Mouse (Mus musculus) megakaryocyte, embryonic 14.5 days (primary cell): ENCODE measurements around the gene Dgke. TPM values are rescaled to one million over a fixed set of nuclear protein-coding genes. Genes with fewer than 3 reads are reported as not detected.
"Not testable (repeated sequence)": the region's sequence is repeated elsewhere in the genome, so short reads cannot be mapped to it uniquely, and the experiment has no call there.

ENCODE experiments used
- H3K27me3 ChIP-seq: replicated peaks from 2 replicates; pipeline ENCODE3; 2012; ENCODE audit warnings: inconsistent platforms
- H3K36me3 ChIP-seq: replicated peaks from 2 replicates; pipeline ENCODE3; 2012; ENCODE audit warnings: low read length, inconsistent platforms, mixed read lengths
- H3K4me1 ChIP-seq: 2 replicates; pipeline ENCODE4 v1.6.1; 2012; ENCODE audit warnings: inconsistent platforms
- H3K4me3 ChIP-seq: replicated peaks from 2 replicates; pipeline ENCODE3; 2012; ENCODE audit warnings: moderate library complexity, mild to moderate bottlenecking, inconsistent platforms
- H3K9me3 ChIP-seq: 2 replicates; pipeline ENCODE4 v1.6.1; 2012; ENCODE audit warnings: inconsistent platforms
- FLI1 ChIP-seq: IDR thresholded peaks from 2 replicates; pipeline ENCODE4 v1.6.1; 2012; ENCODE audit warnings: low read length, inconsistent platforms, mixed read lengths
- GATA1 ChIP-seq: IDR thresholded peaks from 3 replicates; pipeline ENCODE4 v1.6.1; 2012; ENCODE audit warnings: mixed read lengths, low read length, inconsistent platforms, borderline replicate concordance
- polyA plus RNA-seq: library from polyadenylated mRNA; stranded (reverse); fragments of >175 nt; gene quantifications from 2 replicates; pipeline ENCODE4 v1.2.3, GENCODE M21; 2012; ENCODE audit warnings: low replicate concordance; ENCODE audit not compliant: insufficient read depth

Dgke gene
- polyA plus RNA-seq, 1 experiment, result 0.70 TPM

DNA sequence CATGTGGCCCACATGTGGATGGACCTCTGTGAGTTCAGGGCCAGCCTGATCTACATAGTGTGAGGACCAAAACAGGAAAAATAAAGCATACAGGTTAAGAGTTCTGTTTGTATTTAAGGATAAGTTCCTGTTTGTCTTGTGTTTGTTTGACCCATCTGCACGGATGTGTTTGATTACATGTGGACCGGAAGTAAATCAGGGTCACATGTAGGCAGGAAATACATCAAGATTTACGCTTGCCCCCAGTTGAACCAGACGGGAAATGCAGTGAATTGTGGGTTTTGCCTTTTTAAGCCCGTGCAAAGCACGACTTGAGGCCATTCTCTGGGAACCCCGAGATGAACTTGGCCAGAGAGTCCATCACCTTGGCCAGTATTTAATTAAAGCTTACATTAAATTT, 5.3 kb downstream of the Dgke start:
- Histone ChIP-seq H3K27me3 (peaks cover 6% of the 10 kb centered on the region), H3K4me1 (peaks cover 26% of the 10 kb centered on the region), H3K9me3 (0 out of 2 replicates have a peak, but pooled peaks cover 4% of the 10 kb centered on the region), H3K36me3 (peaks cover 10% of the 10 kb centered on the region), H3K4me3 (no peak overlapping the region)
- TF ChIP-seq FLI1 (no peak), GATA1 (no peak)

DNA sequence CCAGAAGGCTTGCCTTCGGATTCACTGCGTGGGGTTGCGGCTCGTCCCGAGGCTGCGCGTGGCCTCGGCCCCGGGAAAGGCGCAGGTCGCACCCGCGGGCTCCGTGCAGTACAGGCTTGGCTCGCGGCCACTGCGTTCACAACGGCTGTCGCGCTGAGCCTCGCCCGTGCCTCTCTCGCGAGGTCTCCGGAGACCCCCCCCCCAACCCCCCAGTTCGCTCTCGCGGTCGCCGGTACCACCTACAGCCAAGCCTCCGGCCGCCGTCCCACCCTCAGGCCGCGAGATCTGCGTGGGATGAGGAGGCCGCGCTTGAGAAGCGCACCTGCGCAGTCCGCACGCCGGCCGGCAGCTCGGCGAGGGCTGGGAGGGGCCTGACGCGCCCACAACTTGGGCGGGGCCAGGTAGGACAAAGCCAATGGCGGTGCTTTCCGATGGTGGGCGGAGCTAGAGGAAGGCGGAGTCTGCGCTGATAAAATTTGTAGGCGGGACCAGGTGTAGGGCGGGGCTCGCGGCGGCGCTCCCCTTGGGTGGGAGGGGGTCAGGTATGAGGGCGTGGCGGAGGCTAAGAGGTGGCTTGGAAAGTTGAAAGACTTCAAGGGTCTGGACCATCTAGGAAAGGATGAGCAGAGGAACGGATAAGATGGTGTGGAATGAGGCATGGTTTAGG, 6.1 kb downstream of the Dgke start:
- Histone ChIP-seq H3K4me1 (peaks cover 26% of the 10 kb centered on the region), H3K4me3 (peak overlapping the region; percentile 96), H3K27me3 (peaks cover 3% of the 10 kb centered on the region), H3K36me3 (peaks cover 16% of the 10 kb centered on the region), H3K9me3 (0 out of 2 replicates have a peak, but pooled peaks cover 4% of the 10 kb centered on the region)
- TF ChIP-seq FLI1, result no peak
- TF ChIP-seq GATA1, result no peak

DNA sequence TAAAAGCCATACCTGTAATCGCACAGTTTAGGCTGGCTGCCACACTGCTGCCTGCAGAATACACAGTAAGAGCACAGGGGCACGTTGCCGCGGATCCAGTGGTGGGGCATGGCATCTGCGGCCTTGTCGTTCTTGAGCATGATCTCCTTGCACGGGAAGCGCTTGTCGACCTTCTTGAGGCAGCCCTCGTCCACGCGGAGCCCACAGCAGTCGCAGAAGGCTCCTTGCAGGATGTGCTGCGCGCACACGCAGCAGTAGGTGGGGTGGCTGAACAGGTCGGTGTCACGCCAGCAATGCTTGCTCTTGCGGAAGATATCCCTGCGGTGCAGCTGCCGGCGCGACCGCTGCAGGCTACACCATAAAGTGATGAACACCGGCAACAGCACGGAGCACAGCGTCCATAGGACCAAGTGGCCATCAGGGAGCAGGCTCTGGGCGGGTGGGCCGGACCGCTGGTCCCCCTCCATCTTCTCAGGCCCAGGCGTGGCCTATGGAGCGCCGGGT, 6.7 kb downstream of the Dgke start:
- TF ChIP-seq FLI1 (no peak), GATA1 (no peak)
- Histone ChIP-seq H3K4me1 (peaks cover 26% of the 10 kb centered on the region), H3K4me3 (peak overlapping the region; percentile 96), H3K27me3 (peaks cover 3% of the 10 kb centered on the region), H3K36me3 (peaks cover 21% of the 10 kb centered on the region), H3K9me3 (no peaks in the 10 kb centered on the region)

DNA sequence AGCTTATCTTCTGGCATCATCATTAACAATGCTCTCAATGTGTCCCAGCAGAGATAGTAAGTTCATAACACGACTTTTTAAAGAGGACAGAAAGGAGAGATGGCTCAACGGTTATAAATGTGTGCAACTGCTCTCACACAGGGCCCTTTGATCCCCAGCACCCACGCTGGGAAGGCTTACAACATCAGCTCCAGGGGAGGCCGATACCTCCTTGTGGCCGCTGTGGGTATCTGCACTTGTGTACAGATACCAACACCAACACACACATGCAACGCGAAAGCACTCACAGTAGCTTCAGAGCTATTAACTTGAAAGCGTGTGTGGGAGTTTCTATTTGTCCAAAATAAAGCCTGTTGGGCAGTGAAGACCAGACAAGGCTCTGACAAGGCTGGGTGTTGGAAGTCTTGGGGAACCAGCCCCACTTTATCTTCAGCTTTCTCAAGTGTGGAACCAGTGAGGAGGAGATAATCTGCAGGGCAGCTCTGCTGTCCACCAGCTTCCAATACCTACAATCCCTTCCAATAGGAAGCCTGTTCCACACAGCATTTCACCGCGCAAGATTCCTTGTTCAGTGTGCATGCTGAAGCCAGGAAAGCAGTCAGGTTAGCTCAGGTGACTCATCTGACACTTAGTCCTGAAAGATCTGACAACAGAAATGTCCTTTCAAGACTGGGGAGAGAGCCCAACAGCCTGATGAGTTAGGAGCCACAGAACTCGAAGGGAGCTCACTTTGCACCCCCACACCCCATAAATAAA, 8.0 kb downstream of the Dgke start:
- TF ChIP-seq GATA1 (no peak), FLI1 (no peak)
- H3K27me3 ChIP-seq, result peaks cover 3% of the 10 kb centered on the region
- peaks cover 33% of the 10 kb centered on the region for H3K36me3 ChIP-seq
- H3K4me3 ChIP-seq, result peak overlapping the region; percentile 96
- peaks cover 26% of the 10 kb centered on the region for H3K4me1 ChIP-seq
- H3K9me3 ChIP-seq, result no peaks in the 10 kb centered on the region

DNA sequence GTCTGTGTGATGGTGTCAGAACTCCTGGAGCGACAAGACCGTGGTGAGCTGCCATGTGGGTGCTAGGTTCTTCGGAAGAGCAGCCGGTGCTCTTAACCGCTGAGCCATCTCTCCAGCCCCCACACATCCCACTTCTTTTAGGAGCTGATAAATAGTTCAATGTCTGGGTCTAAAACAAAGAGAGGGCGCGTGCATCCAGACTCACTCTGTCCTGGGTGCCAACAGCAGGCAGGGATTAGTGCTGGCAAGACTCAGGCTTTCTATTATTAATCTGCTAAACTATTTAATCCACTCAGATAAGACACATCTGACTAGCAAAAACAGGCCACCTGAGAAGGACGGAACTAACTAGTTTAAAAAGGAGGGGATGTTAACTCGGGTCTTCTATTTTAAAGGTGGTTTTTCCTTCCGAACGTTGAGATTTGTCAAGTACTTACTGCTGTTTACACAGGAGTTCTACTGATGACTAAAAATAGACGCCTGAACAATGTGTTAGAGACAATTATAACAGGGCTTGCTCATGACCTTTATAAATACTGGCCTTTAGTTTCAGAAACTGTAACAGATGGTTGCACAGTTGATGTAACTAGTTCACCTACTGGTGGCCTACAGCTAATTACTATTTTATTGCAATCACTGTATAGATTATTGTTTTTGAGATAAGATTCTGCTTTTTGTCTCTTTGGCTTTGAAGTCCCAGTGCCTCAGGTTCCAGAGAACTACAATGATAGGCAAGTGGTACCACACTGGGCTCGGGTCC, 10.5 kb downstream of the Dgke start:
- H3K4me3 ChIP-seq, result no peak overlapping the region
- H3K9me3 ChIP-seq, result no peaks in the 10 kb centered on the region
- H3K4me1 ChIP-seq, result peaks cover 40% of the 10 kb centered on the region
- H3K27me3 ChIP-seq, result no peaks in the 10 kb centered on the region
- TF ChIP-seq GATA1 (no peak), FLI1 (no peak)
- peaks cover 46% of the 10 kb centered on the region for H3K36me3 ChIP-seq

DNA sequence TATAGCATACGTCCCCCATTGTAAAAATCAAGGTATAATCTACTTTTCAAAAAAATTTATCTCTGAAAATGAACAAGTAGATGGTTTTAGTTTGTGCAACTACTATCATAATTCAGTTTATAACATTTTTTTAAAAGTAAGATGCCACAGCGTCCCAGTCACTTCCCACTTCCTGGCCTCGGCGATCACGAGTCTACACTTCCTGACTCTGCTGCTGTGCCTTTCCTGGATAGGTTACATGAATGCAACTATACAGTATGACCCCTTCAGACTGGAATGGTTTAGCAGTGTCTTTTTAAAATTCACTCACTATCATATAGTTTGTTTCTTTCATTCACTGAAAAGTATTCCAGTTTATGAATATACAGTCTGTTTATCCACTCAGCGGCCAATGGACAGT, 14.9 kb downstream of the Dgke start:
- Histone ChIP-seq H3K4me3 (no peak overlapping the region), H3K9me3 (no peaks in the 10 kb centered on the region), H3K27me3 (no peaks in the 10 kb centered on the region), H3K36me3 (peaks cover 72% of the 10 kb centered on the region), H3K4me1 (peaks cover 14% of the 10 kb centered on the region)
- TF ChIP-seq FLI1 (no peak), GATA1 (no peak)

DNA sequence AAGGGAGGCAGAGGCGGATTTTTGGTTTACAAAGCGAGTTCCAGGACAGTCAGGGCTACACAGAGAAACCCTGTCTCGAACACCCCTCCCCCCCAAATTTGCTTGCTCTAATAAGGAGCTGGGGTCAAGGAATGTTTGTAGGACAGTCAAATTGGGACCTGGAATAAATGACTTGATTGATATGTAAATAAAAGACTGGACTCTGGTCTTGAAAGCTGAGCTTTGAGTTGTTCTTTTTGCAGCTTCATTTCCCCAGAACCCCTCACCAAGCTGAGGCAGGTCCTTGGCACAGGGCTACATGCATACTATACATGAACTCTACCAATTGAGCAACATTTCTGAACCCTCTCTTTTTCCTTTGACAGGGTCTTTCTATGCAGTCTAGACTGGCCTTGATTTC, 20.6 kb downstream of the Dgke start:
- peaks cover 80% of the 10 kb centered on the region for H3K36me3 ChIP-seq
- TF ChIP-seq FLI1, result no peak
- TF ChIP-seq GATA1, result no peak
- no peaks in the 10 kb centered on the region for H3K27me3 ChIP-seq
- H3K9me3 ChIP-seq, result 0 out of 2 replicates have a peak, but pooled peaks cover 2% of the 10 kb centered on the region
- H3K4me1 ChIP-seq, result peaks cover 5% of the 10 kb centered on the region
- H3K4me3 ChIP-seq, result no peak overlapping the region

DNA sequence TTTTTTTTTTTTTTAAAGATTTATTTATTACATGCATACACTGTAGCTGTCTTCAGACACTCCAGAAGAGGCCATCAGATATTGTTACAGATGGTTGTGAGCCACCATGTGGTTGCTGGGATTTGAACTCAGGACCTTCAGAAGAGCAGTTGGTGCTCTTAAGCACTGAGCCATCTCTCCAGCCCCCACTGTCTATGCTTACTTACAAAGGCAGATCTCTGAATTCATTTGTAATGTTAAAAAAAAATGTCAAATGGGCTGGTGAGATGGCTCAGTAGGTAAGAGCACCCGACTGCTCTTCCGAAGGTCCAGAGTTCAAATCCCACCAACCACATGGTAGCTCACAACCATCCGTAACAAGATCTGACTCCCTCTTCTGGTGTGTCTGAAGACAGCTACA, 21.1 kb downstream of the Dgke start:
- peaks cover 77% of the 10 kb centered on the region for H3K36me3 ChIP-seq
- H3K9me3 ChIP-seq, H3K4me3 ChIP-seq, H3K4me1 ChIP-seq, H3K27me3 ChIP-seq: not testable (repeated sequence)

DNA sequence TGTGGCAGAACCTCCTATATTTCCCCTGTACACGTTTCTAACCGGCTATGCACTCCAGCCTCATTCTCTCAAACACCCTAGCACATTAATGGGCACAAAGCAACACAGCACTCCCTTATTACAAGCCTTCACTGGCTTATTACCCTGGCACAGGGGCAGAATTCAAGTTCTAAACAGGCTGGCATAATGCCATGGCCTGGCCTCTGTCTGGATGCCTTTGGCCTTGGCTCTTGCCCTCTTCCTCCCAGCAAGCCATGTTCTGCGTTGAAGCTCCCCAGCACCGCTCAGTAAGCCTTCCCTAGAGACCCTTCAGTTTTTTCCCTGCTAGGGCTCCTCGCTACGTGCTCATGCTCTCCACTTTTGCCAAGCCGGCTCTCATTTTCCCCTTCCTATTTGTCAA, 23.6 kb downstream of the Dgke start:
- peaks cover 11% of the 10 kb centered on the region for H3K4me1 ChIP-seq
- H3K4me3 ChIP-seq, result no peak overlapping the region
- no peak for TF ChIP-seq GATA1
- TF ChIP-seq FLI1, result no peak
- H3K9me3 ChIP-seq, result 0 out of 2 replicates have a peak, but pooled peaks cover 2% of the 10 kb centered on the region
- no peaks in the 10 kb centered on the region for H3K27me3 ChIP-seq
- H3K36me3 ChIP-seq, result peaks cover 83% of the 10 kb centered on the region

DNA sequence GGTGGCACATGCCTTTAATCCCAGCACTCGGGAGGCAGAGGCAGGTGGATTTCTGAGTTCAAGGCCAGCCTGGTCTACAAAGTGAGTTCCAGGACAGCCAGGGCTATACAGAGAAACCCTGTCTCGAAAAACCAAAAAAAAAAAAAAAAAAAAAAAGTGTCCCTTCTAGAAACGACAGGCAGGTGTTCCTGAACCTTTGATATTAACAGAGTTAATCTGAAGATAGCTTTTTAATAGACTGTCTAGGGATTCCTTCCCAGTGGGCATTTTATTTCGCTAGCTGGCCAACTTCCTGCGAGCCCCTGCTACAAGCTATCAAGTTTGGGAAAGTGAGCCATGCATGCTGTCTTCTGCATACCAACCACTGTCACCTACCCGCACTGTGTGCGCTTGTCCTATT, 25.6 kb downstream of the Dgke start:
- H3K4me3 ChIP-seq, H3K27me3 ChIP-seq, H3K9me3 ChIP-seq: not testable (repeated sequence)
- H3K4me1 ChIP-seq, result peaks cover 11% of the 10 kb centered on the region
- peaks cover 72% of the 10 kb centered on the region for H3K36me3 ChIP-seq
